In genomic region chr8:120902346-120902745, GRCm38 (mm10) we compare ENCODE assay signal across 15 mouse cellular contexts.
DNase-seq lines count a peak whose midpoint lies in the region; ATAC-seq and TF ChIP-seq lines count a peak whose summit lies in the region.
"Had no signal": no experiment of that assay in that cellular context is flagged by ENCODE, and none has a peak within 500 bp of the region (broad histone marks: within the 10 kb centered on the region; RNA-seq: fewer than 3 reads in every experiment).

No protein-coding gene starts in this region.

- H3K27ac ChIP-seq in heart, embryonic 10.5 days: 0 out of 2 replicates have a peak overlapping the region, but pooled peaks have one; percentile 6
- peak overlapping the region; percentile 64 for H3K27ac ChIP-seq in embryonic facial prominence, embryonic 12.5 days
- no peak overlapping the region for H3K27ac ChIP-seq in kidney, postnatal 0 days
- no peak overlapping the region for H3K27ac ChIP-seq in heart, embryonic 12.5 days (ENCODE audit: poor library complexity, severe bottlenecking)
- H3K27ac ChIP-seq: hindbrain, embryonic 10.5 days; neural tube, embryonic 13.5 days had no signal

- H3K4me2 ChIP-seq in embryonic facial prominence, embryonic 12.5 days (replicated peaks): peak overlapping the region; percentile 19; the same call in 1 of the 2 replicates
- no peak overlapping the region for H3K4me2 ChIP-seq in kidney, postnatal 0 days (ENCODE audit: low read length)
- no peak overlapping the region for H3K4me2 ChIP-seq in heart, embryonic 12.5 days
- H3K4me2 ChIP-seq: midbrain, embryonic 11.5 days; neural tube, embryonic 13.5 days had no signal

- peaks cover 80% of the 10 kb centered on the region for H3K27me3 ChIP-seq in heart, embryonic 10.5 days (ENCODE audit: insufficient read depth, poor library complexity, severe bottlenecking)
- H3K27me3 ChIP-seq in embryonic facial prominence, embryonic 12.5 days: 0 out of 2 replicates have a peak, but pooled peaks cover 16% of the 10 kb centered on the region
- 0 out of 2 replicates have a peak, but pooled peaks cover 6% of the 10 kb centered on the region for H3K27me3 ChIP-seq in kidney, postnatal 0 days (ENCODE audit: insufficient read depth, low read length)
- H3K27me3 ChIP-seq in heart, embryonic 12.5 days (replicated peaks): peaks cover 60% of the 10 kb centered on the region
- H3K27me3 ChIP-seq: Patski had no signal

- TF ChIP-seq CTCF in kidney, postnatal 0 days (IDR thresholded peaks at IDR 0.05; ENCODE audit: low read depth): no peak

- H3K4me1 ChIP-seq in heart, embryonic 10.5 days: peaks cover 50% of the 10 kb centered on the region
- peaks cover 32% of the 10 kb centered on the region for H3K4me1 ChIP-seq in embryonic facial prominence, embryonic 12.5 days
- no peaks in the 10 kb centered on the region for H3K4me1 ChIP-seq in kidney, postnatal 0 days (replicated peaks; ENCODE audit: insufficient read depth, low read length)
- peaks cover 24% of the 10 kb centered on the region; the same call in 1 of the 2 replicates for H3K4me1 ChIP-seq in heart, embryonic 12.5 days (replicated peaks)
- H3K4me1 ChIP-seq: neural tube, embryonic 13.5 days had no signal

- ATAC-seq in embryonic facial prominence, embryonic 12.5 days (ENCODE audit: insufficient number of reproducible peaks, insufficient read depth, low FRiP score, low TSS enrichment): no peak
- ATAC-seq in kidney, postnatal 0 days (replicated peaks; ENCODE audit: low FRiP score, low read depth): no peak; the same call in 1 of the 2 replicates
- no peak for ATAC-seq in heart, embryonic 12.5 days (ENCODE audit: insufficient number of reproducible peaks, low FRiP score)
- ATAC-seq: Patski had no signal

- no peak for DNase-seq in heart, embryonic 10.5 days (ENCODE audit: low spot score)
- no peak for DNase-seq in heart, postnatal 4 days
- peak; percentile 89 for DNase-seq in kidney, postnatal 0 days (ENCODE audit: low spot score)
- peak; percentile 9 for DNase-seq in skeletal muscle tissue, adult 2 months (ENCODE audit: low read depth, low spot score)
- no peak for DNase-seq in adrenal gland, postnatal 10 days
- DNase-seq in right cerebral cortex, postnatal 14 days: no peak
- DNase-seq: adrenal gland, postnatal 36 days; cerebellum, adult 18-20 months had no signal

- WGBS in heart, embryonic 10.5 days: 37% methylated on average over 11 of the region's 11 CpGs
- 12% methylated on average over 11 of the region's 11 CpGs for WGBS in embryonic facial prominence, embryonic 12.5 days
- 8% methylated on average over 11 of the region's 11 CpGs for WGBS in kidney, postnatal 0 days
- WGBS in heart, embryonic 12.5 days: 32% methylated on average over 11 of the region's 11 CpGs

- no peak overlapping the region for H3K4me3 ChIP-seq in heart, embryonic 10.5 days
- H3K4me3 ChIP-seq in embryonic facial prominence, embryonic 12.5 days: no peak overlapping the region
- H3K4me3 ChIP-seq in kidney, postnatal 0 days (replicated peaks; ENCODE audit: low read depth, low read length): no peak overlapping the region
- no peak overlapping the region for H3K4me3 ChIP-seq in heart, embryonic 12.5 days
- H3K4me3 ChIP-seq: erythroblast, embryonic 14.5 days; hindbrain, embryonic 10.5 days; neural tube, embryonic 13.5 days had no signal

- H3K9ac ChIP-seq in embryonic facial prominence, embryonic 12.5 days: no peak overlapping the region
- no peak overlapping the region for H3K9ac ChIP-seq in kidney, postnatal 0 days (ENCODE audit: low read depth, low read length)
- H3K9ac ChIP-seq in heart, embryonic 12.5 days: no peak overlapping the region
- H3K9ac ChIP-seq: neural tube, embryonic 13.5 days had no signal

- no peaks in the 10 kb centered on the region for H3K9me3 ChIP-seq in heart, embryonic 10.5 days
- H3K9me3 ChIP-seq in embryonic facial prominence, embryonic 12.5 days: no peaks in the 10 kb centered on the region
- no peaks in the 10 kb centered on the region for H3K9me3 ChIP-seq in kidney, postnatal 0 days (replicated peaks; ENCODE audit: low read length)
- peaks cover 4% of the 10 kb centered on the region; the same call in 1 of the 2 replicates for H3K9me3 ChIP-seq in heart, embryonic 12.5 days (replicated peaks)
- H3K9me3 ChIP-seq: neural tube, embryonic 13.5 days had no signal

- no peaks in the 10 kb centered on the region for H3K36me3 ChIP-seq in heart, embryonic 10.5 days
- H3K36me3 ChIP-seq in embryonic facial prominence, embryonic 12.5 days: no peaks in the 10 kb centered on the region
- no peaks in the 10 kb centered on the region for H3K36me3 ChIP-seq in kidney, postnatal 0 days (ENCODE audit: insufficient read depth, low read length)
- H3K36me3 ChIP-seq in heart, embryonic 12.5 days: no peaks in the 10 kb centered on the region
- H3K36me3 ChIP-seq: hindbrain, embryonic 10.5 days; neural tube, embryonic 13.5 days had no signal

Comparison
In these comparisons a context has a peak if more than half of its experiments do, and no peak if none do; other contexts are left out.
1. H3K27ac ChIP-seq: peak in heart, embryonic 10.5 days (single experiment) and embryonic facial prominence, embryonic 12.5 days (single experiment); none in kidney, postnatal 0 days (single experiment) and heart, embryonic 12.5 days (single experiment).
2. DNase-seq: peak in kidney, postnatal 0 days (single experiment) and skeletal muscle tissue, adult 2 months (single experiment); none in heart, embryonic 10.5 days (single experiment), heart, postnatal 4 days (single experiment), adrenal gland, postnatal 10 days (single experiment) and right cerebral cortex, postnatal 14 days (single experiment).